Mouse (Mus musculus) ES-E14 (cell line): ENCODE results near the gene Tbl3. TPM values are rescaled to one million over a fixed set of nuclear protein-coding genes. Genes with fewer than 3 reads are reported as not detected.

Experiments used
- DNase-seq: peaks from one replicate; pipeline ENCODE4 v3.0.0-alpha.2; 2013; ENCODE audit warnings: low read depth, low spot score
- H3K27ac ChIP-seq: 2 replicates; pipeline ENCODE4 v1.5.1; 2012; ENCODE audit warnings: low read depth, mild to moderate bottlenecking, low read length, moderate library complexity, mixed read lengths; ENCODE audit not compliant: poor library complexity, insufficient read depth, severe bottlenecking
- H3K36me3 ChIP-seq: 2 replicates; pipeline ENCODE4 v1.6.1; 2012; ENCODE audit warnings: mild to moderate bottlenecking, low read length, moderate library complexity, mixed read lengths; ENCODE audit not compliant: control insufficient read depth, poor library complexity, insufficient read depth, severe bottlenecking
- H3K4me1 ChIP-seq, 2 experiments: fragments of 150-350 bp in 1 of 2; sonication (generic) in 1 of 2; 2 replicates each; pipeline ENCODE4 v1.6.1; 2012; ENCODE audit warnings: low read length in 2 of 2, mild to moderate bottlenecking in 1 of 2, mixed read lengths in 1 of 2; ENCODE audit not compliant: control insufficient read depth in 2 of 2, insufficient read depth in 2 of 2, poor library complexity in 1 of 2
- H3K4me3 ChIP-seq, 2 experiments: fragments of 150-350 bp in 1 of 2; sonication (generic) in 1 of 2; 2 replicates each; pipeline ENCODE4 v1.5.1; 2012; ENCODE audit warnings: low read length in 2 of 2, low read depth in 1 of 2, mild to moderate bottlenecking in 1 of 2, mixed read lengths in 1 of 2; ENCODE audit not compliant: insufficient read depth in 1 of 2, poor library complexity in 1 of 2, severe bottlenecking in 1 of 2
- H3K9ac ChIP-seq: 2 replicates; pipeline ENCODE4 v1.6.1; 2012; ENCODE audit warnings: low read depth, mild to moderate bottlenecking, low read length, mixed read lengths; ENCODE audit not compliant: poor library complexity, insufficient read depth, severe bottlenecking
- H3K9me3 ChIP-seq: fragments of 150-350 bp; sonication (generic); 2 replicates; pipeline ENCODE4 v1.6.1; 2012; ENCODE audit warnings: low read depth, mild to moderate bottlenecking, low read length; ENCODE audit not compliant: control insufficient read depth, insufficient read depth
- CHD2 ChIP-seq: IDR thresholded peaks from 2 replicates; pipeline ENCODE4 v1.6.1; 2014; ENCODE audit warnings: mild to moderate bottlenecking, low read depth, low read length, inconsistent platforms
- HCFC1 ChIP-seq: IDR thresholded peaks from 2 replicates; pipeline ENCODE4 v1.6.1; 2012; ENCODE audit warnings: low read length, inconsistent platforms, borderline replicate concordance; ENCODE audit not compliant: insufficient read depth
- MAFK ChIP-seq: IDR thresholded peaks from 2 replicates; pipeline ENCODE4 v1.6.1; 2014; ENCODE audit warnings: mild to moderate bottlenecking, low read depth, low read length, inconsistent platforms; ENCODE audit not compliant: insufficient read depth
- ZC3H11A ChIP-seq: IDR thresholded peaks from 2 replicates; pipeline ENCODE4 v1.6.1; 2012; ENCODE audit warnings: low read depth, mild to moderate bottlenecking, inconsistent platforms, low read length, borderline replicate concordance
- ZNF384 ChIP-seq: IDR thresholded peaks from 2 replicates; pipeline ENCODE4 v1.6.1; 2012; ENCODE audit warnings: low read depth, low read length, inconsistent platforms
- in situ Hi-C, 2 experiments: fragments of 600-800 bp; cut with MboI; formaldehyde crosslinking; loops; one replicate each; pipeline ENCODE4 v1.15.1; 2025; ENCODE audit warnings: low sequenced_read_pairs in 2 of 2, inconsistent platforms in 1 of 2; ENCODE audit not compliant: unreplicated experiment in 2 of 2
- total RNA-seq: library from RNA; depleted of rRNA; stranded (reverse); fragments of 300-350 nt; gene quantifications from 2 replicates; pipeline ENCODE4 v1.2.3, GENCODE M21; 2012

Tbl3 gene
- total RNA-seq, 1 experiment = 108 TPM

- in situ Hi-C loops = no loop called here
- TF ChIP-seq ZC3H11A (peak; percentile 84), MAFK (no peak), CHD2 (no peak), HCFC1 (no peak)
- no peak overlapping the region for H3K4me3 ChIP-seq
- H3K27ac ChIP-seq = no peak overlapping the region
- DNase-seq = peak; percentile 85
- H3K9ac ChIP-seq = no peak overlapping the region
- no peaks in the 10 kb centered on the region for H3K9me3 ChIP-seq
- H3K4me1 ChIP-seq = peaks cover 0 to 5% of the 10 kb centered on the region in 2 experiments; a peak in 1 of 4 replicates
- H3K36me3 ChIP-seq = no peaks in the 10 kb centered on the region
Observed at GRCm38 (mm10) chr17:24745526-24746497, 38.4 kb upstream of the Tbl3 start.

- DNase-seq = no peak
- no peak overlapping the region for H3K4me3 ChIP-seq
- in situ Hi-C loops = no loop called here
- H3K27ac ChIP-seq = no peak overlapping the region
- no peaks in the 10 kb centered on the region for H3K36me3 ChIP-seq
- H3K9ac ChIP-seq = no peak overlapping the region
- H3K9me3 ChIP-seq = no peaks in the 10 kb centered on the region
- H3K4me1 ChIP-seq = peaks cover 0 to 7% of the 10 kb centered on the region in 2 experiments; a peak in 1 of 4 replicates
- TF ChIP-seq ZC3H11A (no peak), CHD2 (no peak)
Observed at GRCm38 (mm10) chr17:24744381-24744780, 36.9 kb upstream of the Tbl3 start.

- no peak overlapping the region for H3K4me3 ChIP-seq
- TF ChIP-seq ZC3H11A = no peak
- no peak for TF ChIP-seq HCFC1
- TF ChIP-seq ZNF384 = no peak
- TF ChIP-seq CHD2 = no peak
- TF ChIP-seq MAFK = no peak
- DNase-seq = no peak
- in situ Hi-C loops = no loop called here
- H3K4me1 ChIP-seq = peaks cover 0 to 8% of the 10 kb centered on the region in 2 experiments; a peak in 1 of 4 replicates
- no peak overlapping the region for H3K9ac ChIP-seq
- H3K9me3 ChIP-seq = no peaks in the 10 kb centered on the region
- H3K36me3 ChIP-seq = no peaks in the 10 kb centered on the region
- H3K27ac ChIP-seq = no peak overlapping the region
Observed at GRCm38 (mm10) chr17:24743896-24744295, 36.4 kb upstream of the Tbl3 start.

- DNase-seq = no peak
- no peaks in the 10 kb centered on the region for H3K36me3 ChIP-seq
- no peak for TF ChIP-seq MAFK
- no peak for TF ChIP-seq HCFC1
- TF ChIP-seq CHD2 = no peak
- no peak for TF ChIP-seq ZNF384
- TF ChIP-seq ZC3H11A = no peak
- H3K9ac ChIP-seq = no peak overlapping the region
- no peaks in the 10 kb centered on the region for H3K9me3 ChIP-seq
- in situ Hi-C loops = no loop called here
- H3K4me3 ChIP-seq = no peak overlapping the region
- H3K27ac ChIP-seq = no peak overlapping the region
- H3K4me1 ChIP-seq = peaks cover 0 to 6% of the 10 kb centered on the region in 2 experiments; a peak in 1 of 4 replicates
Observed at GRCm38 (mm10) chr17:24742307-24742706, 34.8 kb upstream of the Tbl3 start.
